Mouse (Mus musculus) stomach, embryonic 15.5 days (tissue): Measurements from ENCODE around the gene Ltbp2. TPM values are rescaled to one million over a fixed set of nuclear protein-coding genes. Genes with fewer than 3 reads are reported as not detected.
A peak's percentile ranks its signal among the peaks of the same experiment; 100 is the strongest.

Source experiments
- ATAC-seq: fragments of 200-750 bp; cut with Nextera tagmentation; 2 replicates; pipeline ENCODE4 v1.8.0; 2017; ENCODE audit warnings: low read depth, moderate number of reproducible peaks, moderate TSS enrichment; ENCODE audit not compliant: insufficient read depth, low FRiP score
- H3K27ac ChIP-seq: fragments of 300-500 bp; sonication (generic); 2 replicates; pipeline ENCODE4 v1.5.1; 2015; ENCODE audit warnings: mild to moderate bottlenecking, inconsistent platforms
- H3K27me3 ChIP-seq: fragments of 300-500 bp; sonication (generic); replicated peaks from 2 replicates; pipeline ENCODE4 v1.6.1; 2015; ENCODE audit warnings: inconsistent platforms
- H3K36me3 ChIP-seq: fragments of 300-500 bp; sonication (generic); 2 replicates; pipeline ENCODE4 v1.6.1; 2015; ENCODE audit warnings: inconsistent platforms
- H3K4me1 ChIP-seq: fragments of 300-500 bp; sonication (generic); 2 replicates; pipeline ENCODE4 v1.6.1; 2015; ENCODE audit warnings: inconsistent platforms
- H3K4me2 ChIP-seq: fragments of 300-500 bp; sonication (generic); 2 replicates; pipeline ENCODE4 v1.6.1; 2015; ENCODE audit warnings: mild to moderate bottlenecking, inconsistent platforms
- H3K4me3 ChIP-seq: fragments of 300-500 bp; sonication (generic); replicated peaks from 2 replicates; pipeline ENCODE4 v1.5.1; 2015; ENCODE audit warnings: inconsistent platforms
- H3K9ac ChIP-seq: fragments of 300-500 bp; sonication (generic); 2 replicates; pipeline ENCODE4 v1.6.1; 2015; ENCODE audit warnings: inconsistent platforms
- H3K9me3 ChIP-seq: fragments of 300-500 bp; sonication (generic); 2 replicates; pipeline ENCODE4 v1.6.1; 2016; ENCODE audit warnings: inconsistent platforms
- WGBS: fragments of 180-500 bp; shearing (Covaris S2); methylation state at CpG from one replicate; pipeline ENCODE4 v1.1.7; 2015; 5-methylcytosine and 5-hydroxymethylcytosine counted together
- polyA plus RNA-seq: library from polyadenylated mRNA; unstranded; fragments of >200 nt; fragmentation: Nextera tagmentation; extraction: Ambion mirVana; gene quantifications from 2 replicates; pipeline ENCODE4 v1.2.1, GENCODE M21; 2015

Ltbp2 gene
- polyA plus RNA-seq, 1 experiment from 2014 or later = 1.2 TPM

DNA sequence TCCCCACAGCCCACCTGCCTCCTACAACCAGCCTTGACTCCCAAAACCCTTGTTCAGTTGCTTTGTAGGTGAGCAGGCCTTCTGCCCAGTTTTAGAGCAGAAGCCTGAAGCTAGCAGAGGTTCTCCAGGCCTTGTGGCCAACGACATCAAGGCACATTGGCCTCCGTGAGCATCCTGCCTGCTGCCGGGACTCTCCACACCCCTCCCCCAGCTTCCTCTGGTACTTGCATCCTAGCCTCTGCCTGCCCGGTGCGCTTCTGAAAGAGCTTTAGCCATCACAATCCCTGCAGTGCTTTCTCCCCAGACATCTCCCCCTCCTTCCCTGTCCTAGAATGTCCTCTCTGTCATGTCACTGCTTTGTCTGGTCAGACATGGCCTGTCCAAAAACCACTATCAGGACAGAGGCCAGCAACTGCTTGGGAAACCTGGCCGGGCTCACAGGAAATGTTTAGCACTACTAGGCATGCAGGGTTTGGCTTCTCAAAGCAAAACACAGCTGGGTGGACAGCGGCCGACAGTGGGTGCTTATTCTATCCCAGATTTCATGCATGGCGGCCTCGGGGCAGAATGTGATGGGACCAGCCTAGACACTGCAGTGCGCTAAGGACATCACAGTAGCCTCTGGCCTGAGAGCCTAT, 24.8 kb downstream of the Ltbp2 start:
- Histone ChIP-seq H3K9ac (no peak overlapping the region), H3K4me1 (peaks cover 10% of the 10 kb centered on the region), H3K9me3 (no peaks in the 10 kb centered on the region), H3K4me2 (no peak overlapping the region), H3K4me3 (no peak overlapping the region), H3K27me3 (no peaks in the 10 kb centered on the region), H3K36me3 (no peaks in the 10 kb centered on the region), H3K27ac (no peak overlapping the region)
- WGBS = 51% methylated on average over 11 of the region's 11 CpGs
- ATAC-seq = no peak

DNA sequence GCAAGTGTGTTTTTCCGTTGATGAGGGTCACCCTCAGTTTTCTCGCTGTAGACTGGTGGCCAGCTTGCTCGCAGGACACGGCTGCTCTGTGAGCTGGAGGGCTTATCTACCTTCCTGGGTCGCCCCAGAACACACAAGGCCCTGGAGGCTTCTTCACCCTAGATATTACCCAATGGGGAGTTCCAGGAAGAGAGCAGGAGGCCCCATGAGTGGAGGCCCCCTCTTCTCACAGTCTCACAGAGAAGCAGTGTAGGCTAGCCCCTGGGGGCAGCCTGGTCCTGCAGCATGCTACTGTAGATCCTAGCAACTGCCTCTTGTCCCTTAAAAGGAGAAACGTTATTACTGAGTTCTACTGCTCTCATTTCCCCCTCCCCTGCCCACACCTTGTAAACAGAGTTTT, 28.4 kb downstream of the Ltbp2 start:
- H3K4me3 ChIP-seq = no peak overlapping the region
- H3K36me3 ChIP-seq = no peaks in the 10 kb centered on the region
- ATAC-seq = no peak
- no peak overlapping the region for H3K4me2 ChIP-seq
- H3K27me3 ChIP-seq = no peaks in the 10 kb centered on the region
- no peak overlapping the region for H3K9ac ChIP-seq
- no peak overlapping the region for H3K27ac ChIP-seq
- peaks cover 10% of the 10 kb centered on the region for H3K4me1 ChIP-seq
- no peaks in the 10 kb centered on the region for H3K9me3 ChIP-seq
- 33% methylated on average over 6 of the region's 6 CpGs for whole genome bisulfite sequencing

DNA sequence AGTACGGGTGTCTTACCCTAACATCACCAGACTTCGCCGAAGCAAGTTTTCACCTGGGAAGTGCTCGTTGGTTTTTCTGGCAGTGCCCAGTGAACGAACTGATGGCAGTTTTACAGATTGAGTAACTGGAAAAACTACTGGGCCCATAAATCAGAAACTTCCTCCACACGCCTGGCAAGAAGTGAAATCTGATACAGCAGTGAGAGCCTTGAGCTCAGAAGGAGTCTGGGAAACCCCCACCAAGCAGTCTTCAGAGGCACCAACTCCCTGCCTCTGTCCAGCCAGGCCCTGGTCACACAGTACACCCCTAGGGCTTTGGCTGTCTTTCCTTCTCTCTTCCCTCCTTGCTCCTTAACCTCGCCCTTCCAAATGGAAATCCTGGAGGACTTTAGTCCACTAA, 28.9 kb downstream of the Ltbp2 start:
- Histone ChIP-seq H3K4me3 (no peak overlapping the region), H3K36me3 (no peaks in the 10 kb centered on the region), H3K27ac (no peak overlapping the region), H3K4me1 (peaks cover 10% of the 10 kb centered on the region), H3K9me3 (no peaks in the 10 kb centered on the region), H3K9ac (no peak overlapping the region), H3K27me3 (no peaks in the 10 kb centered on the region), H3K4me2 (no peak overlapping the region)
- WGBS = 21% methylated on average over 7 of the region's 7 CpGs
- ATAC-seq = peak; percentile 76

GRCm38 (mm10) chr12:84846594-84847014, 29.7 kb downstream of the Ltbp2 start:
- WGBS = 33% methylated on average over 9 of the region's 9 CpGs
- peaks cover 10% of the 10 kb centered on the region for H3K4me1 ChIP-seq
- H3K4me2 ChIP-seq = no peak overlapping the region
- H3K27ac ChIP-seq = 0 out of 2 replicates have a peak overlapping the region, but pooled peaks have one; percentile 21
- no peak overlapping the region for H3K9ac ChIP-seq
- H3K36me3 ChIP-seq = no peaks in the 10 kb centered on the region
- no peak overlapping the region for H3K4me3 ChIP-seq
- no peaks in the 10 kb centered on the region for H3K9me3 ChIP-seq
- H3K27me3 ChIP-seq = no peaks in the 10 kb centered on the region
- ATAC-seq = no peak

DNA sequence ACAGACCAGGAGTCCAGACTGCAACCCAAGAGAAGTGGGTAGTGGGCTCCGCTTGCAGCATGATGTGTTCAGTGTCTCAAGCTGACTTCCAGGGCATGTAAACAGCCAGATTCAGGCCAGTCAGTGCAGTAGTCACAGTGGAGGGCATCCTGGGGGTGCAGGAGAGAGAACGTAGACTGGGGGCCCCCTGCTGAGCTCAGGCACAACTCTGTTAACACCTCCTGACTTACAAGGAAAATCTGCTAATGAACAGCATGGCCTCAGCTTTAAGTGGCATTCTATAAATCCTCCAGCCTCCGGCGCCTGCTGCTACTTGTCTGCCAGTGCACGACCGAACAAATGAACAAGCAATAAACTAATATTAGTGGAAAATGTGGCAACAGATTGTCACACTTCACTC, 33.6 kb downstream of the Ltbp2 start:
- no peaks in the 10 kb centered on the region for H3K27me3 ChIP-seq
- no peak overlapping the region; the same call in 1 of the 2 replicates for H3K27ac ChIP-seq
- ATAC-seq = no peak
- H3K36me3 ChIP-seq = no peaks in the 10 kb centered on the region
- no peak overlapping the region for H3K4me3 ChIP-seq
- no peak overlapping the region for H3K9ac ChIP-seq
- 67% methylated on average over 6 of the region's 6 CpGs for WGBS
- no peaks in the 10 kb centered on the region for H3K9me3 ChIP-seq
- H3K4me2 ChIP-seq = no peak overlapping the region
- peaks cover 6% of the 10 kb centered on the region for H3K4me1 ChIP-seq

DNA sequence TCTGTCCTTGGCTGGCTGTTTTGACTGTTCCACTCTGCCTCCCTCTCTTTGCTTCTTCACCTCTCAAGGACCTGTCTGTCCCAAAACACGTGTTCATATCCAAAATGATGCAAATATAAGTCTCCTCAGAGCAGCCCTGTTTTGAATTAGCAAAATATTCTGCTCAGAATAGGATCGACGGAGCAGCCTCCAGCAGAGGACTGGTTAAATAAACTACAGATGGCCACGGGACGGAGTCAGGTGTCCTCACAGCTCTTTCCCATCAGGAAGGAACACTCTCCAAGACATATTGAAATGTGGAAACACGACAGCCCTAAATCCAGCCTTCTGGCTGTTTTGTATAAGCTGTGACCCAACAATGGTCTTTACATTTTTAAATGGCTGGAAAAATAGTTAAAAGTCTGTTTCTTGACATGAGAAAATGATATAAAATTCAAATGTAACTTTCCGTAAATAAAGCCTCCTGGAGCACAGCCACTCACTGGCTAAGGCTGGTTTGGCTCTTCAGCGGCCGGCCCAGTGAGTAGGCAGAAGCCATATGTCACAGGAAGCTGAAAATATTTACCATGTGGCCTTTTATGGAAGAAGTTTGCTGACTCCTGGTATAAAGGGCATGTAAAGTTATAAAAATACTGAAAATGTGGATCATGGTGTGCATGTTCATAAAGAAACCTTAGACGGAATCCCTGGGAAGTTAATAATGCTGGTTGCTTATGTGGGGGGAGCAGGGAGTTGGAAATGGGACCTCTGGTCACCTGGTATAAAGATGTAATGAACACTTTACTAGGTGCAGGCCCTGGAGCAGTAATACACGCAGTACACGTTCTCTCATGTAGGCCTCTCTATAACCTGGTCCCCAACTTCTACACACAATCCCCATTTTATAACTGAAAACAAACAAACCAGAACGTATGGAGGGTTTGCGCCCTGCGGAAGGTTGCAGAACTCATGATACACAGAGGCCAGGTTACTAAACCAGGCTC, 34.9 kb downstream of the Ltbp2 start:
- Histone ChIP-seq H3K27ac (no peak overlapping the region), H3K4me2 (no peak overlapping the region), H3K4me3 (no peak overlapping the region), H3K27me3 (no peaks in the 10 kb centered on the region), H3K36me3 (no peaks in the 10 kb centered on the region), H3K9ac (no peak overlapping the region), H3K4me1 (no peaks in the 10 kb centered on the region), H3K9me3 (no peaks in the 10 kb centered on the region)
- 62% methylated on average over 15 of the region's 15 CpGs for WGBS
- no peak for ATAC-seq

GRCm38 (mm10) chr12:84840734-84841133, 35.6 kb downstream of the Ltbp2 start:
- no peak overlapping the region for H3K9ac ChIP-seq
- ATAC-seq = no peak
- H3K27me3 ChIP-seq = no peaks in the 10 kb centered on the region
- 75% methylated on average over 3 of the region's 3 CpGs for WGBS
- H3K27ac ChIP-seq = no peak overlapping the region
- H3K9me3 ChIP-seq = no peaks in the 10 kb centered on the region
- H3K4me1 ChIP-seq = no peaks in the 10 kb centered on the region
- no peak overlapping the region for H3K4me2 ChIP-seq
- H3K4me3 ChIP-seq = no peak overlapping the region
- H3K36me3 ChIP-seq = no peaks in the 10 kb centered on the region

- no peaks in the 10 kb centered on the region for H3K9me3 ChIP-seq
- H3K4me3 ChIP-seq = no peak overlapping the region
- H3K27ac ChIP-seq = no peak overlapping the region
- no peak overlapping the region for H3K9ac ChIP-seq
- ATAC-seq = no peak
- no peaks in the 10 kb centered on the region for H3K4me1 ChIP-seq
- WGBS = 75% methylated on average over 4 of the region's 4 CpGs
- no peak overlapping the region for H3K4me2 ChIP-seq
- H3K36me3 ChIP-seq = no peaks in the 10 kb centered on the region
- H3K27me3 ChIP-seq = no peaks in the 10 kb centered on the region
Observed at GRCm38 (mm10) chr12:84839965-84840364, 36.4 kb downstream of the Ltbp2 start.

DNA sequence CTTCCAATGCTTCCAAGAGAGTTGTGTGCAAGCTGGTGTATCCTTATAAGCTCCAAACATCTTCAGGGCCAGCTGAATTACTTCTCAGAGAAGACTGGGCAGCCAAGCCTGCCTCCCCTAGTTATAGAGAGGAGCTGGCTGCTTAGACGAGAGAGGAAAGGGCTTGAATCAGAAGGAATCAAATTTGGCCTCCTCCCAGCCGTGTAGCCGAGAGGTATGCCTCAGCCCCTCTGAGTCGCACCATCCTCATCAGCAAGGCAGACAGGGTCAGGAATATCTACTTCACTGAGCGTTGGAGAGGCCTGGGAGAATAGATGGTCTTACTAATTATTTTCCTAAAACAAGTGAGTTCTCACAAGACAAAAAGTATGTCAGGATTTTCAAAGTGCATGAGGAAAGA, 40.7 kb downstream of the Ltbp2 start:
- no peak overlapping the region for H3K4me2 ChIP-seq

GRCm38 (mm10) chr12:84834773-84835172, 41.6 kb downstream of the Ltbp2 start:
- no peaks in the 10 kb centered on the region for H3K4me1 ChIP-seq
- no peak overlapping the region for H3K9ac ChIP-seq
- H3K4me2 ChIP-seq = no peak overlapping the region
- H3K9me3 ChIP-seq = no peaks in the 10 kb centered on the region
- no peak overlapping the region for H3K27ac ChIP-seq
- ATAC-seq = no peak
- H3K27me3 ChIP-seq = no peaks in the 10 kb centered on the region
- H3K4me3 ChIP-seq = no peak overlapping the region
- WGBS = 69% methylated on average over 4 of the region's 4 CpGs
- H3K36me3 ChIP-seq = no peaks in the 10 kb centered on the region

More for the DNA sequence above, 40.7 kb downstream of the Ltbp2 start:
- Histone ChIP-seq H3K4me1 (no peaks in the 10 kb centered on the region), H3K27me3 (no peaks in the 10 kb centered on the region), H3K9ac (no peak overlapping the region), H3K9me3 (no peaks in the 10 kb centered on the region), H3K36me3 (no peaks in the 10 kb centered on the region), H3K27ac (no peak overlapping the region), H3K4me3 (no peak overlapping the region)
- WGBS = 66% methylated on average over 5 of the region's 5 CpGs
- ATAC-seq = no peak

GRCm38 (mm10) chr12:84831648-84832047, 44.7 kb downstream of the Ltbp2 start:
- ATAC-seq = no peak
- H3K36me3 ChIP-seq = no peaks in the 10 kb centered on the region
- no peak overlapping the region for H3K4me3 ChIP-seq
- H3K27me3 ChIP-seq = no peaks in the 10 kb centered on the region
- no peaks in the 10 kb centered on the region for H3K4me1 ChIP-seq
- WGBS = 77% methylated on average over 10 of the region's 10 CpGs
- no peaks in the 10 kb centered on the region for H3K9me3 ChIP-seq
- no peak overlapping the region for H3K4me2 ChIP-seq
- H3K27ac ChIP-seq = no peak overlapping the region
- H3K9ac ChIP-seq = no peak overlapping the region

DNA sequence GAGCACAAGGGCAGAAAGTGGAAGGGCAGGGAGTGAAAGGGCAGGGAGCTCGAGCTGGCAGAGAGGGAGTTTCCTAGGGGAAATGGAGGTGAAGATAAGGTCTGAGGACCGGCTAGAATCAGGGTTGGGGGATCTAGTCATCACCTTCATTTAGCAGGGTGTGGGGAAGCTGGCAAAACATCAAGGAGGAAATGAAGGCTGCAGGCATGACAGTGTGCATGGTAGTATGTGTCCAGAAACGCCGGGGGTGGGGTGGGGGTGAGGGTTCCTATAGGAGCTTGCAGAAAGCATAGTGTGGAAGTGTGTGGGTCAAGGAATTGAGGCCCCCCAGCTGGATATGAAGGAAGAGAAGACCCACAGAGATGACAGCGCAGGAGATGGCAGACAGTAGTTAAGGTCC, 45.2 kb downstream of the Ltbp2 start:
- no peak overlapping the region for H3K4me3 ChIP-seq
- H3K27me3 ChIP-seq = no peaks in the 10 kb centered on the region
- no peaks in the 10 kb centered on the region for H3K36me3 ChIP-seq
- no peak for ATAC-seq
- 58% methylated on average over 5 of the region's 5 CpGs for WGBS
- H3K4me1 ChIP-seq = no peaks in the 10 kb centered on the region
- no peak overlapping the region for H3K4me2 ChIP-seq
- H3K27ac ChIP-seq = no peak overlapping the region
- no peak overlapping the region for H3K9ac ChIP-seq
- no peaks in the 10 kb centered on the region for H3K9me3 ChIP-seq
